Mouse (Mus musculus): ENCODE results near the gene St6galnac3. TPM values are rescaled to one million over a fixed set of nuclear protein-coding genes. Genes with fewer than 3 reads are reported as not detected.

The St6galnac3 gene
- total and polyA plus RNA-seq, 3 experiments = 0.08 to 1.1 (median 0.38) TPM

DNA sequence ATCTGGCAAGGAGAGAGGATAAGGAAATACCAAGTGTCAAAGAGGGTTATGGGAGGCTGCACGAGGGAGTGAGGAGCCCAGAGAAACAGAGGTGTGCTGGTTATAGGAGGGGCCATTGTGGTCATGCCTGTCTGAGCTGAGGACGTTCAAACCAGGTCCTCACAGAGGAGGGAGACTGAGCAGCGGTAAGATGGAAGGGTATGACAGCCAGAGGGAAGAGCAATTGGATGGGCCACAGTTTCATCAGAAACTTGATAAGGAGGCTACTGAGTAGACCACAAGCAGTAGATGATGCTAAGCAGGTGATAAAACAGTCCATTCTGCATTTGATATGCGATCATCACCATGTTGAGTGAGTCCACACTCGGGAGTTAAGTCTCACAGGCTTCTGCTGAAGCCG is 212.4 kb downstream of the St6galnac3 start:
- Histone ChIP-seq H3K4me2 (ENCODE audit: insufficient read depth, low read depth, poor library complexity, severe bottlenecking) (no peak overlapping the region), H3K36me3 (replicated peaks in 1 of 2; ENCODE audit: control insufficient read depth in 1 of 2, insufficient read depth in 1 of 2, low read length in 1 of 2) (no peaks in the 10 kb centered on the region), H3K9me3 (replicated peaks; ENCODE audit: low read length) (no peaks in the 10 kb centered on the region), H3K9ac (ENCODE audit: insufficient read depth, low read depth) (no peak overlapping the region), H3K27me3 (replicated peaks) (no peaks in the 10 kb centered on the region), H3K79me2 (replicated peaks; ENCODE audit: control insufficient read depth, extremely low read depth, insufficient read depth, poor library complexity, severe bottlenecking) (no peaks in the 10 kb centered on the region), H3K27ac (ENCODE audit: insufficient read depth, low read depth) (no peak overlapping the region), H3K4me3 (replicated peaks in 1 of 3; ENCODE audit: low read depth in 2 of 3, low read length in 2 of 3, poor library complexity in 1 of 3) (no peak overlapping the region), H3K4me1 (ENCODE audit: control insufficient read depth in 1 of 2, insufficient read depth in 2 of 2) (peaks cover 2 to 3% of the 10 kb centered on the region in 2 experiments; a peak in 2 of 4 replicates)
- in situ Hi-C loops (cut with MboI; ENCODE audit: low pct_ligation_motif_present, low pct_unique_long_range_greater_than_20kb, low sequenced_read_pairs) (loop anchor here (25.0 kb wide), 1 partner anchor 725 kb away; no protein-coding TSS in a partner anchor), dilution Hi-C loops (cut with MboI; ENCODE audit: extremely low pct_ligation_motif_present, extremely low pct_unique_long_range_greater_than_20kb, low sequenced_read_pairs) (no loop called here)
- DNase-seq (ENCODE audit: extremely low read depth) = no peak
- no peak for TF ChIP-seq HCFC1 (IDR thresholded peaks at IDR 0.05; ENCODE audit: low read depth, low read length)
- TF ChIP-seq ZC3H11A (IDR thresholded peaks at IDR 0.05; ENCODE audit: low read depth, low read length) = no peak

DNA sequence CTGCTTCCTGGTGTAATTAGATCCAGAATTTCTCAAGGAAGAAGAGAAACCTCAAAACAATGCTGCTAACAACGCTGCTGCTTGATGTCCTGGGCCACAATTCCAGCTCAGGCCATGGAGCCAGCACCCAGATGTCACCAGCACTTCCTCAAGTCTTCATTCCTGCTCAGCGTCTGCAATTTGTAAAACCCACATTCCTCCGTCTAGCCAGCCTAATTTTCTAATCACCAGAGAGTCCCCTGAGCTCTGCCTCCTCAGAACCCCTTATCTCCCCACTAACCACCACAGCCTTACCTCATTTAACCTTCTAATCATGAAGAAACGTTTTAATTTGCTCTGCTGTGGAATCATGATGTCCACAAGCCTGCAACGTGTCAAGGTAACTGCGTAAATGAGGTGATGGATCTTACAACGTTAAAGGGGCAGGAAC is 213.8 kb downstream of the St6galnac3 start:
- Histone ChIP-seq H3K4me3 (replicated peaks in 1 of 3; ENCODE audit: low read depth in 2 of 3, low read length in 2 of 3, poor library complexity in 1 of 3) (no peak overlapping the region), H3K9ac (ENCODE audit: insufficient read depth, low read depth) (no peak overlapping the region), H3K27ac (ENCODE audit: insufficient read depth, low read depth) (no peak overlapping the region), H3K4me1 (ENCODE audit: control insufficient read depth in 1 of 2, insufficient read depth in 2 of 2) (0 out of 4 replicates have a peak, but pooled peaks cover 0 to 4% of the 10 kb centered on the region in 2 experiments), H3K79me2 (replicated peaks; ENCODE audit: control insufficient read depth, extremely low read depth, insufficient read depth, poor library complexity, severe bottlenecking) (no peaks in the 10 kb centered on the region), H3K4me2 (ENCODE audit: insufficient read depth, low read depth, poor library complexity, severe bottlenecking) (no peak overlapping the region), H3K9me3 (replicated peaks; ENCODE audit: low read length) (no peaks in the 10 kb centered on the region), H3K27me3 (replicated peaks) (no peaks in the 10 kb centered on the region), H3K36me3 (replicated peaks in 1 of 2; ENCODE audit: control insufficient read depth in 1 of 2, insufficient read depth in 1 of 2, low read length in 1 of 2) (no peaks in the 10 kb centered on the region)
- in situ Hi-C loops (cut with MboI; ENCODE audit: low pct_ligation_motif_present, low pct_unique_long_range_greater_than_20kb, low sequenced_read_pairs) = loop anchor here (25.0 kb wide), 1 partner anchor 724 kb away; no protein-coding TSS in a partner anchor
- no peak for DNase-seq (ENCODE audit: extremely low read depth)
- dilution Hi-C loops (cut with MboI; ENCODE audit: extremely low pct_ligation_motif_present, extremely low pct_unique_long_range_greater_than_20kb, low sequenced_read_pairs) = no loop called here
- TF ChIP-seq KAT2A (IDR thresholded peaks at IDR 0.05; ENCODE audit: insufficient replicate concordance, low read length) (no peak), MAFK (IDR thresholded peaks at IDR 0.05; ENCODE audit: insufficient replicate concordance, low read length) (no peak), GABPA (IDR thresholded peaks at IDR 0.05; ENCODE audit: insufficient replicate concordance, low read depth, low read length) (no peak), USF2 (conservative IDR thresholded peaks at IDR 0.05; ENCODE audit: low read depth, low read length) (no peak), CHD2 (IDR thresholded peaks at IDR 0.05; ENCODE audit: low read length) (no peak)

DNA sequence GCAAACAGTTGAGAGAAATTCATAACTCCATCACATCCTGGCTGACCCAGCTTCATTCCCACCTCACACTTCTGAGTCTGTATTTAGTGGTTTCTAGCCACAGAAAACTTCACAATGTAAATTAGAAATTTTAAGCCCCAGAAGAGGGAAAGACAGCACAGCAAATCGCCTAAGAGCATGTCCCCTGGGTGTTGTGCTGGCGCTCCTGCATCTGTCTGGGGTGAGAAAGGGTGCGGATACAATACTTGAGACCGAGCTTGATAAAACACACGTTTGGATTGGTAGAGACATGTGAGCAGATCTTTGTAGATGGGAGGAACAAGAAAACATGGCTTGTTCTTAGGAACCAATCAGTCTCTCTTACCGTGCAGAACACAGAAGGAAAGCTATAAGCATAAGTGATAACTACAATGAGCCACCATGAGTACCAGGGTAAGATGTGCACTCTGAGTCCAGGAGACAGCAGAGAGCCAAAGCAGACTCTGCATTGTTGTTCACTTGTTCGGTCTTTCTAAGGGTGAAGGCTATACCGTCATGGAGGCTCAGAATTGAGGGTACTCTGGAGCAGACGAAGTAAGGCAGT is 214.8 kb downstream of the St6galnac3 start:
- dilution Hi-C loops (cut with MboI; ENCODE audit: extremely low pct_ligation_motif_present, extremely low pct_unique_long_range_greater_than_20kb, low sequenced_read_pairs) (no loop called here), in situ Hi-C loops (cut with MboI; ENCODE audit: low pct_ligation_motif_present, low pct_unique_long_range_greater_than_20kb, low sequenced_read_pairs) (loop anchor here (25.0 kb wide), 1 partner anchor 723 kb away; no protein-coding TSS in a partner anchor)
- no peak for DNase-seq (ENCODE audit: extremely low read depth)
- Histone ChIP-seq H3K79me2 (replicated peaks; ENCODE audit: control insufficient read depth, extremely low read depth, insufficient read depth, poor library complexity, severe bottlenecking) (no peaks in the 10 kb centered on the region), H3K4me3 (replicated peaks in 1 of 3; ENCODE audit: low read depth in 2 of 3, low read length in 2 of 3, poor library complexity in 1 of 3) (no peak overlapping the region), H3K9me3 (replicated peaks; ENCODE audit: low read length) (no peaks in the 10 kb centered on the region), H3K36me3 (replicated peaks in 1 of 2; ENCODE audit: control insufficient read depth in 1 of 2, insufficient read depth in 1 of 2, low read length in 1 of 2) (no peaks in the 10 kb centered on the region), H3K27me3 (replicated peaks) (no peaks in the 10 kb centered on the region), H3K9ac (ENCODE audit: insufficient read depth, low read depth) (no peak overlapping the region), H3K4me1 (ENCODE audit: control insufficient read depth in 1 of 2, insufficient read depth in 2 of 2) (0 out of 4 replicates have a peak, but pooled peaks cover 0 to 5% of the 10 kb centered on the region in 2 experiments), H3K27ac (ENCODE audit: insufficient read depth, low read depth) (no peak overlapping the region), H3K4me2 (ENCODE audit: insufficient read depth, low read depth, poor library complexity, severe bottlenecking) (no peak overlapping the region)
- TF ChIP-seq ETS1 (conservative IDR thresholded peaks at IDR 0.05; ENCODE audit: low read depth, low read length) = no peak
- no peak for TF ChIP-seq CHD1 (IDR thresholded peaks at IDR 0.05; ENCODE audit: low read depth, low read length)
- TF ChIP-seq USF1 (IDR thresholded peaks at IDR 0.05; ENCODE audit: low read depth, low read length) = no peak
- TF ChIP-seq PAX5 (IDR thresholded peaks at IDR 0.05; ENCODE audit: low read length) = no peak
- TF ChIP-seq NRF1 (IDR thresholded peaks at IDR 0.05; ENCODE audit: low read depth, low read length) = no peak
- TF ChIP-seq EP300 (IDR thresholded peaks at IDR 0.05; ENCODE audit: low read length) = no peak
- no peak for TF ChIP-seq MYC (IDR thresholded peaks at IDR 0.05; ENCODE audit: low read depth, low read length)
- TF ChIP-seq TBP (conservative IDR thresholded peaks at IDR 0.05; ENCODE audit: low read depth, low read length) = no peak
- TF ChIP-seq JUND (conservative IDR thresholded peaks at IDR 0.05; ENCODE audit: low read depth, low read length) = no peak
- TF ChIP-seq NELFE (IDR thresholded peaks at IDR 0.05; ENCODE audit: low read depth, low read length) = no peak
- no peak for TF ChIP-seq SIN3A (IDR thresholded peaks at IDR 0.05; ENCODE audit: low read length)
- no peak for TF ChIP-seq JUN (IDR thresholded peaks at IDR 0.05; ENCODE audit: insufficient read depth, low read depth, low read length)
- TF ChIP-seq RCOR1 (conservative IDR thresholded peaks at IDR 0.05; ENCODE audit: low read depth, low read length) = no peak
- TF ChIP-seq UBTF (IDR thresholded peaks at IDR 0.05; ENCODE audit: low read depth, low read length) = no peak
- no peak for TF ChIP-seq MAFK (IDR thresholded peaks at IDR 0.05; ENCODE audit: insufficient replicate concordance, low read length)

Data from CH12.LX (cell line).